Mouse (Mus musculus) C2C12 (cell line): ENCODE measurements around the gene Sar1b. TPM values are rescaled to one million over a fixed set of nuclear protein-coding genes. Genes with fewer than 3 reads are reported as not detected.

ENCODE experiments used
- H3K27me3 ChIP-seq: one replicate; pipeline ENCODE4 v1.6.1; 2011; ENCODE audit not compliant: control insufficient read depth, insufficient read depth, insufficient read length
- H3K36me3 ChIP-seq: one replicate; pipeline ENCODE4 v1.6.1; 2011; ENCODE audit not compliant: control insufficient read depth, insufficient read depth
- H3K4me3 ChIP-seq: one replicate; pipeline ENCODE4 v1.5.1; 2011; ENCODE audit warnings: mild to moderate bottlenecking, control low read depth; ENCODE audit not compliant: poor library complexity, insufficient read depth, severe bottlenecking
- H3K79me2 ChIP-seq: one replicate; pipeline ENCODE4 v1.6.1; 2011; ENCODE audit not compliant: control insufficient read depth, insufficient read depth
- H3K79me3 ChIP-seq: one replicate; pipeline ENCODE4 v1.6.1; 2011; ENCODE audit warnings: low read depth, control low read depth
- H3ac ChIP-seq: one replicate; pipeline ENCODE3; 2011; ENCODE audit warnings: low read depth; ENCODE audit not compliant: control insufficient read depth, insufficient read length
- CEBPB ChIP-seq: IDR thresholded peaks from one replicate; pipeline ENCODE4 v1.6.1; 2011; ENCODE audit warnings: low read depth, mild to moderate bottlenecking, control low read depth, moderate library complexity
- CTCF ChIP-seq: IDR thresholded peaks from one replicate; pipeline ENCODE4 v1.5.1; 2011; ENCODE audit not compliant: control insufficient read depth, insufficient read depth, insufficient read length
- FOSL1 ChIP-seq: IDR thresholded peaks from one replicate; pipeline ENCODE4 v1.8.0; 2011; ENCODE audit warnings: mild to moderate bottlenecking, low read length; ENCODE audit not compliant: poor library complexity, insufficient read depth, severe bottlenecking
- MAX ChIP-seq: IDR thresholded peaks from one replicate; pipeline ENCODE4 v1.6.1; 2011; ENCODE audit warnings: mild to moderate bottlenecking, control low read depth
- MYOD1 ChIP-seq: IDR thresholded peaks from one replicate; pipeline ENCODE4 v1.6.1; 2011; ENCODE audit warnings: low read depth; ENCODE audit not compliant: control insufficient read depth, insufficient read length
- MYOG ChIP-seq: IDR thresholded peaks from one replicate; pipeline ENCODE4 v1.6.1; 2011; ENCODE audit not compliant: control insufficient read depth, insufficient read length; ENCODE audit errors: extremely low read depth
- USF1 ChIP-seq: IDR thresholded peaks from one replicate; pipeline ENCODE4 v1.6.1; 2011; ENCODE audit warnings: low read depth, mild to moderate bottlenecking, control low read depth, moderate library complexity
- polyA plus RNA-seq: library from polyadenylated mRNA; unstranded; fragments of >200 nt; fragmentation: generic; extraction: Trizol; gene quantifications from one replicate; pipeline ENCODE4 v1.2.1, GENCODE M21; 2012; ENCODE audit warnings: missing spikeins

Gene Sar1b
- polyA plus RNA-seq, 1 experiment: 50.4 TPM

DNA sequence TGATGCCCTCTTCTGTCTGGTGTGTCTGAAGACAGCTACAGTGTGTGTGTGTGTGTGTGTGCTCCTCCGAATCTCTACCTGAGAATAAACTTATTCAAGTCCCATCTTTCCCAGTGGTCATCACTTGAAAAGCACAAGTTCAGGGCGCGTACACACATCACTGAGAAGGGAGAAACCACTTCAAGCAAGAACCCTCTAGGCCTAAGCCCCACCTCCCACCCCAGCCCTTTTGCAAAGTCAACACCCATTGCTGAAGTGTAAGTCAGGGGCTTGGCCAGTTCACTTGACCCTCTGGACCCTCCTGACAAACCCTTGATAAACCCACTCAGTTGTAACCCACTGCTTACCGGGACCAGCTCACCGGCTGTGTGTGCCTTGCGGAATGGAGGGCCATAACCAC, 73.0 kb downstream of the Sar1b start:
- Histone ChIP-seq H3K4me3 (no peak overlapping the region), H3K27me3 (no peaks in the 10 kb centered on the region), H3K79me3 (no peaks in the 10 kb centered on the region), H3ac (no peak overlapping the region), H3K36me3 (peaks cover 30% of the 10 kb centered on the region), H3K79me2 (no peaks in the 10 kb centered on the region)
- TF ChIP-seq CEBPB (no peak), FOSL1 (no peak), MAX (no peak), MYOG (no peak), CTCF (no peak), MYOD1 (no peak), USF1 (no peak)

DNA sequence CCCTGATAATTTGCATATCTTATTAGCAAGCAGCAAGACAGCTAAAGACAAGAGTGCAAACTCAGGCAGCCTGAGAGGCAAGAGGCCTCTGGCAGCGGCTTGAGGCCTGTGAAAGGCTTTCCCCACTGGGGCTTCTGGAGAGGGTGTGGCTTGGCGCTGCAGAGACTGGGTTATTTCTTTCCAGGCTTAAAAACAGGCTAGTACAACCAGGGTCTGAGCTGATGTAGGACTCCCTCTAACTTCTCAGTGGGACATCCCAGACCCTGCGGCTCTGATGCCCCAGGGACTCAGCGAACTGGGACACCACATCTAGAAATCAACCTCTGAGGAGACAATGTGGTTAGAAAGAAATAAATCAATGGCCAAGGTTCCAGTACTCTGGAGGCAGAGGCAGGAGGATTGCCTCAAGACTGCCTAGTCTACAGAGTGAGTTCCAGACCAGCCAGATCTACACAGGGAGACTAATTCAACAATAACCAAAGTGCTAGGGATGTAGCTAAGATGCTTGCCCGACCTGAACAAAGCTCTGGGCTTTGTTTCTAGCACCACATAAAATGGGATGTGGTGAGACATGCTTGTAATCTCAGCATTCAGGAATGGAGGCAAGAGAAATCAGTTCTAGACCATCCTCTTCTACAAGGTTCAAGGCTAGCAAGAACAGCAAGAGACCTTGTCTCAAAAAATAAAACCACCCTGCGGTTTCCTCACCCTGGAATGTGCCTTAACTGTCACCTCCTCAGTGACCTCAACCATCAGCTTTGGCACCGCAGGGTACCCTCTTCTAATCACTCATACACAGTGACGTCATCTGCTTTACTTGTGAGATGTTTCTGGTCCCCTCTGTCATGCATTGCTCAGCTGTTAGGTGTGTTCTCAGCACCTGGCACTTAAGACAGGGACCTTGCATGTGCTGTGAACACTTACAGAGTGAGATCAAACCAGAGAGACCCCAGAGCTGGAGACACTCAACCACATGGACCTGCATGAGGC, 74.0 kb downstream of the Sar1b start:
- Histone ChIP-seq H3K4me3 (no peak overlapping the region), H3ac (no peak overlapping the region), H3K27me3 (no peaks in the 10 kb centered on the region), H3K79me3 (no peaks in the 10 kb centered on the region), H3K36me3 (peaks cover 32% of the 10 kb centered on the region), H3K79me2 (no peaks in the 10 kb centered on the region)
- TF ChIP-seq MAX: no peak
- no peak for TF ChIP-seq MYOG
- no peak for TF ChIP-seq CTCF
- no peak for TF ChIP-seq FOSL1
- TF ChIP-seq CEBPB: no peak
- no peak for TF ChIP-seq USF1
- TF ChIP-seq MYOD1: no peak

- H3K27me3 ChIP-seq: no peaks in the 10 kb centered on the region
- H3K36me3 ChIP-seq: peaks cover 38% of the 10 kb centered on the region
- H3ac ChIP-seq: no peak overlapping the region
- no peaks in the 10 kb centered on the region for H3K79me3 ChIP-seq
- TF ChIP-seq MAX: no peak
- no peak overlapping the region for H3K4me3 ChIP-seq
- H3K79me2 ChIP-seq: no peaks in the 10 kb centered on the region
These were observed 75.6 kb downstream of the Sar1b start for GRCm38 (mm10) chr11:51839106-51839505.

GRCm38 (mm10) chr11:51839973-51840372, 76.5 kb downstream of the Sar1b start:
- Histone ChIP-seq H3ac (no peak overlapping the region), H3K79me3 (no peaks in the 10 kb centered on the region), H3K4me3 (no peak overlapping the region), H3K36me3 (peaks cover 37% of the 10 kb centered on the region), H3K79me2 (no peaks in the 10 kb centered on the region), H3K27me3 (no peaks in the 10 kb centered on the region)
- TF ChIP-seq MAX: no peak
- no peak for TF ChIP-seq MYOD1
- TF ChIP-seq FOSL1: no peak
- TF ChIP-seq MYOG: no peak
- no peak for TF ChIP-seq USF1
- TF ChIP-seq CEBPB: no peak
- TF ChIP-seq CTCF: no peak

DNA sequence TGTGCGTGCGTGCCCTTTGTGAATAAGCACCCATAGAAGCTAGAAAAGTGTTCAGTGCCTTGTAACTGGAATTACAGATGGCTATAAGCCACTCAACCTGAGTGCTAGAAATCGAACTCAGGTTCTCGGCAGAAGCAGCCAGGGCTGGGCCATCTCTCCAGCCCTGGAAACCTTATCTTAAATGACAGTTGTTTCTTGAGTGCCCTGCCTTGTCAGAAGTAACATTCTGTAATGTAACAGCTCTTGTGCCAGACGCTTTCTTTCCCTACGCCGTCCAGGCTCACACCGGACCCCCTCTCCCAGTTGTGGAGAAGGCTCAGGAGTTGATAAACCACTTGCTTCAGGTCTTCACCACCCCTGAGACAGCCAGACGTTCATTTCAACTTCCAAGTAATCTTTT, 77.2 kb downstream of the Sar1b start:
- TF ChIP-seq MYOG (no peak), CTCF (no peak), FOSL1 (no peak), MYOD1 (no peak), USF1 (no peak), MAX (no peak), CEBPB (no peak)
- Histone ChIP-seq H3K79me2 (no peaks in the 10 kb centered on the region), H3K79me3 (no peaks in the 10 kb centered on the region), H3K4me3 (no peak overlapping the region), H3ac (no peak overlapping the region), H3K36me3 (peaks cover 36% of the 10 kb centered on the region), H3K27me3 (no peaks in the 10 kb centered on the region)

DNA sequence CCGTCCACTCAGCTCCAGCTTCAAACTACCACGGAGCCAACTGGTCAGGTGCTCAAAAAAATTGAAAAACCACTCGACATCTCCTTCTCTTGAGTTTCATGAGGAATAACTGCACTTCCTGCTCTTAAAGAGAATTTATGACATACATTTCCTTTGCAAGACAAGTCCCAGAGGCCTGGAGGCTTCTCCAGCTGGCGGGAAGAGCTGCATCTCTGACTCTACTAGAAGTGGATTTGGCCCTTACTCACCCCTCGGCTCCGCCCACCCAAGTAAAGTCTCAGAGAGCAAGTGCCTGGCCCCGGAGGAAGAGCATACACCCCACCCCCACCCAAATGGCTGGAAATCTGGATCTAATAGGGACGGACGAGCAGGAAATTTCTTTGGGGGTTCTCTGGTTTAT, 77.7 kb downstream of the Sar1b start:
- Histone ChIP-seq H3K27me3 (no peaks in the 10 kb centered on the region), H3K79me2 (no peaks in the 10 kb centered on the region), H3K79me3 (no peaks in the 10 kb centered on the region), H3K36me3 (peaks cover 39% of the 10 kb centered on the region), H3K4me3 (no peak overlapping the region), H3ac (no peak overlapping the region)
- TF ChIP-seq USF1: no peak
- no peak for TF ChIP-seq MYOD1
- no peak for TF ChIP-seq FOSL1
- TF ChIP-seq CEBPB: no peak
- TF ChIP-seq MYOG: no peak
- TF ChIP-seq CTCF: no peak
- TF ChIP-seq MAX: no peak
